Mouse (Mus musculus) layer of hippocampus, postnatal 36 days (tissue): ENCODE measurements around the gene Rtbdn. TPM values are rescaled to one million over a fixed set of nuclear protein-coding genes. Genes with fewer than 3 reads are reported as not detected.

ENCODE experiments used
- DNase-seq, 2 experiments: peaks; one replicate each; pipeline ENCODE4 v3.0.0; 2022
- total RNA-seq, 2 experiments: library from RNA; stranded (reverse); gene quantifications; 2 replicates each; pipeline ENCODE4 v1.2.3; 2021

The Rtbdn gene
- total RNA-seq, 2 experiments from 2014 or later = 0.77 to 1.0 TPM

GRCm38 (mm10) chr8:84963952-84964351, 17.2 kb downstream of the Rtbdn start:
- DNase-seq = no peak

- peak; percentile 89 to 94 for DNase-seq
Observed at GRCm38 (mm10) chr8:84965731-84966291, 19.0 kb downstream of the Rtbdn start.

- DNase-seq = no peak
Observed at GRCm38 (mm10) chr8:84966603-84967002, 19.8 kb downstream of the Rtbdn start.

- no peak for DNase-seq
Observed at GRCm38 (mm10) chr8:84967532-84968304, 20.9 kb downstream of the Rtbdn start.

- DNase-seq = no peak
Observed at GRCm38 (mm10) chr8:84968650-84969049, 21.9 kb downstream of the Rtbdn start.

- DNase-seq = peak in 1 of 2 experiments; percentile 69
Observed at GRCm38 (mm10) chr8:84969241-84970134, 22.7 kb downstream of the Rtbdn start, which contains the start of the genes Gm49661, Prdx2 and Rnaseh2a. Gene Gm49661, minus strand, starts transcription at chr8:84969433. Gene Prdx2, plus strand, starts transcription at chr8:84969587. Gene Rnaseh2a, minus strand, starts transcription at chr8:84969767.

- DNase-seq = no peak
Observed at GRCm38 (mm10) chr8:84970135-84970790, 23.5 kb downstream of the Rtbdn start.

GRCm38 (mm10) chr8:84970913-84971312, 24.1 kb downstream of the Rtbdn start:
- DNase-seq = no peak

GRCm38 (mm10) chr8:84973079-84973478, 26.3 kb downstream of the Rtbdn start:
- DNase-seq = no peak

GRCm38 (mm10) chr8:84973803-84974542, 27.2 kb downstream of the Rtbdn start:
- peak in 1 of 2 experiments; percentile 20 for DNase-seq

GRCm38 (mm10) chr8:84974543-84975142, 27.9 kb downstream of the Rtbdn start:
- DNase-seq = no peak

GRCm38 (mm10) chr8:84975434-84975833, 28.6 kb downstream of the Rtbdn start:
- peak; percentile 55 to 68 for DNase-seq

GRCm38 (mm10) chr8:84976031-84976762, 29.4 kb downstream of the Rtbdn start:
- DNase-seq = peak; percentile 94 to 95

- no peak for DNase-seq
Observed at GRCm38 (mm10) chr8:84976763-84977434, 30.1 kb downstream of the Rtbdn start.

- peak; percentile 63 to 67 for DNase-seq
Observed at GRCm38 (mm10) chr8:84977435-84978247, 30.9 kb downstream of the Rtbdn start.

- peak; percentile 95 to 97 for DNase-seq
Observed at GRCm38 (mm10) chr8:84978248-84978940, 31.6 kb downstream of the Rtbdn start, which contains the start of gene Junb. Gene Junb, minus strand, starts transcription at chr8:84978718.

- DNase-seq = peak; percentile 94
Observed at GRCm38 (mm10) chr8:84979599-84980421, 33.0 kb downstream of the Rtbdn start.
